ENCODE assay signal across 8 mouse cellular contexts in the genomic region with DNA sequence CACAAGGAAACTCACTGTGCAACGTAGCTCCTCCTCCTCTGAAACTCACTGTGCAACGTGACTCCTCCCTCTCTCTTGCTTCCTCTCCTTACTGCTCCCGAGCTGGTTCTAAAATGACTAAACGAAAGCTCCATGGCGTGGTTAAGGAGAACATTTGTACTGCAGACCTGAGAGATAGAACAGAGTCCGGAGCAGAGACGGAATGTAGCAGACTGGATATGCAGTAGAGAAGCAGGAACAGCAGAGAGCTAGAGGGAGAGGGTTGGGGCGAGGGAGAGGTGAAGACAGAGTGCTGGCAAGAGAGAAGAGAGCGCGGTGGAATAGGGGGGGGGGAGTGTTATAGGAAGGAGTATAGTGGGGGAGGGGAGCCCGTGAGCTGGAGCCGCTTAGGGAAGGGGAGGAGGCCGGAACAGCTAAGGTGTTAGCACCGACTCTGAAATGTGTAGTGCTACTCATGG.
DNase-seq lines count a peak whose midpoint lies in the region; ATAC-seq lines count a peak whose summit lies in the region.

No protein-coding gene starts in this region.

- H3K4me1 ChIP-seq in hindbrain, embryonic 12.5 days: no peaks in the 10 kb centered on the region
- H3K4me1 ChIP-seq in megakaryocyte, embryonic 14.5 days: no peaks in the 10 kb centered on the region

- no peaks in the 10 kb centered on the region for H3K27me3 ChIP-seq in hindbrain, embryonic 12.5 days
- H3K27me3 ChIP-seq in megakaryocyte, embryonic 14.5 days (replicated peaks): no peaks in the 10 kb centered on the region

- peak; percentile 56 for ATAC-seq in hindbrain, embryonic 12.5 days (ENCODE audit: low FRiP score)

- peak; percentile 11 to 24 for DNase-seq in left cerebral cortex, postnatal 25 days (ENCODE audit: low spot score in 2 of 2)
- no peak for DNase-seq in left cerebral cortex, adult 11 months (ENCODE audit: low spot score)
- DNase-seq in embryo, embryonic 10.5 days (ENCODE audit: low spot score): peak; percentile 67
- peak; percentile 31 for DNase-seq in thymus, postnatal 25 days
- DNase-seq in gastrocnemius, adult 18-20 months (ENCODE audit: low spot score): no peak
- DNase-seq in ovary, postnatal 36 days (ENCODE audit: low spot score): no peak

- 13% methylated on average over 14 of the region's 14 CpGs for WGBS in hindbrain, embryonic 12.5 days

- H3K4me2 ChIP-seq in hindbrain, embryonic 12.5 days (replicated peaks): peak overlapping the region; percentile 42

- H3K27ac ChIP-seq in hindbrain, embryonic 12.5 days: no peak overlapping the region

- H3K9ac ChIP-seq in hindbrain, embryonic 12.5 days: no peak overlapping the region

- H3K4me3 ChIP-seq in hindbrain, embryonic 12.5 days: no peak overlapping the region; the same call in 1 of the 2 replicates
- H3K4me3 ChIP-seq in megakaryocyte, embryonic 14.5 days (replicated peaks): peak overlapping the region; percentile 76

- no peaks in the 10 kb centered on the region for H3K36me3 ChIP-seq in hindbrain, embryonic 12.5 days
- no peaks in the 10 kb centered on the region for H3K36me3 ChIP-seq in megakaryocyte, embryonic 14.5 days (replicated peaks; ENCODE audit: low read length)

- intact Hi-C loops in left cerebral cortex, postnatal 25 days (cut with DNase I): loop anchor here (2.0 kb wide), 1 partner anchor 43 kb away; no protein-coding TSS in a partner anchor

- H3K9me3 ChIP-seq in hindbrain, embryonic 12.5 days (replicated peaks): no peaks in the 10 kb centered on the region
- no peaks in the 10 kb centered on the region; the same call in 1 of the 2 replicates for H3K9me3 ChIP-seq in megakaryocyte, embryonic 14.5 days

Comparison
In these comparisons a context has a peak if more than half of its experiments do, and no peak if none do; other contexts are left out.
1. DNase-seq: peak in left cerebral cortex, postnatal 25 days (2 of 2), embryo, embryonic 10.5 days (single experiment) and thymus, postnatal 25 days (single experiment); none in left cerebral cortex, adult 11 months (single experiment), gastrocnemius, adult 18-20 months (single experiment) and ovary, postnatal 36 days (single experiment).